Mouse (Mus musculus): ENCODE data around the gene Sipa1l1. TPM values are rescaled to one million over a fixed set of nuclear protein-coding genes. Genes with fewer than 3 reads are reported as not detected.

Gene Sipa1l1
- polyA plus RNA-seq, 1 experiment = 34.0 TPM

- no peak for DNase-seq
- H3K27me3 ChIP-seq (replicated peaks; ENCODE audit: control insufficient read depth, insufficient read depth, low read length) = no peaks in the 10 kb centered on the region
- no peak overlapping the region for H3K4me3 ChIP-seq (ENCODE audit: insufficient read depth, low read depth, low read length)
- H3K36me3 ChIP-seq (ENCODE audit: control insufficient read depth, insufficient read depth, low read length) = no peaks in the 10 kb centered on the region
- peaks cover 6% of the 10 kb centered on the region; the same call in 1 of the 2 replicates for H3K4me1 ChIP-seq (ENCODE audit: control insufficient read depth, insufficient read depth, low read length)
- WGBS = 66% methylated on average over 1 of the region's 1 CpGs
- TF ChIP-seq CTCF (conservative IDR thresholded peaks at IDR 0.05; ENCODE audit: insufficient read depth, insufficient read length, low read depth, low read length) = no peak
- TF ChIP-seq POLR2A (IDR thresholded peaks at IDR 0.05; ENCODE audit: low read depth, low read length) = no peak
- no peak overlapping the region for H3K27ac ChIP-seq (ENCODE audit: insufficient read depth, low read depth, low read length)
Observed at GRCm38 (mm10) chr12:82456414-82456805, 287.3 kb downstream of the Sipa1l1 start.

- WGBS = 78% methylated on average over 6 of the region's 6 CpGs
- TF ChIP-seq POLR2A (IDR thresholded peaks at IDR 0.05; ENCODE audit: low read depth, low read length) = no peak
- Histone ChIP-seq H3K27me3 (replicated peaks; ENCODE audit: control insufficient read depth, insufficient read depth, low read length) (no peaks in the 10 kb centered on the region), H3K36me3 (ENCODE audit: control insufficient read depth, insufficient read depth, low read length) (no peaks in the 10 kb centered on the region), H3K27ac (ENCODE audit: insufficient read depth, low read depth, low read length) (no peak overlapping the region), H3K4me1 (ENCODE audit: control insufficient read depth, insufficient read depth, low read length) (peaks cover 6% of the 10 kb centered on the region; the same call in 1 of the 2 replicates), H3K4me3 (ENCODE audit: insufficient read depth, low read depth, low read length) (no peak overlapping the region)
- DNase-seq = no peak
Observed at GRCm38 (mm10) chr12:82457609-82458008, 288.5 kb downstream of the Sipa1l1 start.

GRCm38 (mm10) chr12:82458017-82458416, 288.9 kb downstream of the Sipa1l1 start:
- DNase-seq = no peak
- H3K4me1 ChIP-seq (ENCODE audit: control insufficient read depth, insufficient read depth, low read length) = peaks cover 6% of the 10 kb centered on the region; the same call in 1 of the 2 replicates
- no peak overlapping the region for H3K27ac ChIP-seq (ENCODE audit: insufficient read depth, low read depth, low read length)
- H3K4me3 ChIP-seq (ENCODE audit: insufficient read depth, low read depth, low read length) = no peak overlapping the region
- TF ChIP-seq POLR2A (IDR thresholded peaks at IDR 0.05; ENCODE audit: low read depth, low read length) = no peak
- TF ChIP-seq CTCF (conservative IDR thresholded peaks at IDR 0.05; ENCODE audit: insufficient read depth, insufficient read length, low read depth, low read length) = no peak
- WGBS = 95% methylated on average over 8 of the region's 8 CpGs
- no peaks in the 10 kb centered on the region for H3K27me3 ChIP-seq (replicated peaks; ENCODE audit: control insufficient read depth, insufficient read depth, low read length)
- H3K36me3 ChIP-seq (ENCODE audit: control insufficient read depth, insufficient read depth, low read length) = no peaks in the 10 kb centered on the region

- Histone ChIP-seq H3K27me3 (replicated peaks; ENCODE audit: control insufficient read depth, insufficient read depth, low read length) (no peaks in the 10 kb centered on the region), H3K36me3 (ENCODE audit: control insufficient read depth, insufficient read depth, low read length) (no peaks in the 10 kb centered on the region), H3K4me1 (ENCODE audit: control insufficient read depth, insufficient read depth, low read length) (0 out of 2 replicates have a peak, but pooled peaks cover 3% of the 10 kb centered on the region), H3K4me3 (ENCODE audit: insufficient read depth, low read depth, low read length) (no peak overlapping the region), H3K27ac (ENCODE audit: insufficient read depth, low read depth, low read length) (no peak overlapping the region)
- DNase-seq = peak; percentile 39
- TF ChIP-seq CTCF (conservative IDR thresholded peaks at IDR 0.05; ENCODE audit: insufficient read depth, insufficient read length, low read depth, low read length) (no peak), POLR2A (IDR thresholded peaks at IDR 0.05; ENCODE audit: low read depth, low read length) (no peak)
- whole genome bisulfite sequencing = 56% methylated on average over 5 of the region's 5 CpGs
Observed at GRCm38 (mm10) chr12:82467234-82467633, 298.1 kb downstream of the Sipa1l1 start.

- H3K27ac ChIP-seq (ENCODE audit: insufficient read depth, low read depth, low read length) = no peak overlapping the region
- no peaks in the 10 kb centered on the region for H3K36me3 ChIP-seq (ENCODE audit: control insufficient read depth, insufficient read depth, low read length)
- WGBS = 58% methylated on average over 2 of the region's 2 CpGs
- peak; percentile 50 for TF ChIP-seq CTCF (conservative IDR thresholded peaks at IDR 0.05; ENCODE audit: insufficient read depth, insufficient read length, low read depth, low read length)
- TF ChIP-seq POLR2A (IDR thresholded peaks at IDR 0.05; ENCODE audit: low read depth, low read length) = no peak
- 0 out of 2 replicates have a peak, but pooled peaks cover 3% of the 10 kb centered on the region for H3K4me1 ChIP-seq (ENCODE audit: control insufficient read depth, insufficient read depth, low read length)
- H3K27me3 ChIP-seq (replicated peaks; ENCODE audit: control insufficient read depth, insufficient read depth, low read length) = no peaks in the 10 kb centered on the region
- no peak overlapping the region for H3K4me3 ChIP-seq (ENCODE audit: insufficient read depth, low read depth, low read length)
- peak; percentile 35 for DNase-seq
Observed at GRCm38 (mm10) chr12:82467641-82468040, 298.5 kb downstream of the Sipa1l1 start.

- no peak overlapping the region for H3K4me3 ChIP-seq (ENCODE audit: insufficient read depth, low read depth, low read length)
- TF ChIP-seq CTCF (conservative IDR thresholded peaks at IDR 0.05; ENCODE audit: insufficient read depth, insufficient read length, low read depth, low read length) (no peak), POLR2A (IDR thresholded peaks at IDR 0.05; ENCODE audit: low read depth, low read length) (no peak)
- no peaks in the 10 kb centered on the region for H3K36me3 ChIP-seq (ENCODE audit: control insufficient read depth, insufficient read depth, low read length)
- 43% methylated on average over 5 of the region's 5 CpGs for WGBS
- H3K27ac ChIP-seq (ENCODE audit: insufficient read depth, low read depth, low read length) = no peak overlapping the region
- H3K27me3 ChIP-seq (replicated peaks; ENCODE audit: control insufficient read depth, insufficient read depth, low read length) = no peaks in the 10 kb centered on the region
- 0 out of 2 replicates have a peak, but pooled peaks cover 3% of the 10 kb centered on the region for H3K4me1 ChIP-seq (ENCODE audit: control insufficient read depth, insufficient read depth, low read length)
- DNase-seq = peak; percentile 73
Observed at GRCm38 (mm10) chr12:82468416-82468815, 299.3 kb downstream of the Sipa1l1 start.

GRCm38 (mm10) chr12:82469706-82470361, 300.7 kb downstream of the Sipa1l1 start:
- H3K4me1 ChIP-seq (ENCODE audit: control insufficient read depth, insufficient read depth, low read length) = 0 out of 2 replicates have a peak, but pooled peaks cover 3% of the 10 kb centered on the region
- H3K4me3 ChIP-seq (ENCODE audit: insufficient read depth, low read depth, low read length) = peak overlapping the region; percentile 49
- WGBS = 2% methylated on average over 12 of the region's 12 CpGs
- H3K36me3 ChIP-seq (ENCODE audit: control insufficient read depth, insufficient read depth, low read length) = no peaks in the 10 kb centered on the region
- H3K27me3 ChIP-seq (replicated peaks; ENCODE audit: control insufficient read depth, insufficient read depth, low read length) = no peaks in the 10 kb centered on the region
- peak; percentile 93 for DNase-seq
- H3K27ac ChIP-seq (ENCODE audit: insufficient read depth, low read depth, low read length) = no peak overlapping the region
- TF ChIP-seq CTCF (conservative IDR thresholded peaks at IDR 0.05; ENCODE audit: insufficient read depth, insufficient read length, low read depth, low read length) (peak; percentile 98), POLR2A (IDR thresholded peaks at IDR 0.05; ENCODE audit: low read depth, low read length) (no peak)

All from kidney, adult 2 months (tissue).